Mouse (Mus musculus) heart, postnatal 0 days (tissue): Measurements from ENCODE around the gene Il25.

Experiments used
- CTCF ChIP-seq: IDR thresholded peaks from 2 replicates; pipeline ENCODE4 v1.5.1; 2016; ENCODE audit warnings: antibody characterized with exemption, control low read depth, low read depth
- EP300 ChIP-seq: IDR thresholded peaks from 2 replicates; pipeline ENCODE4 v1.6.1; 2016; ENCODE audit warnings: antibody characterized with exemption, low read depth

DNA sequence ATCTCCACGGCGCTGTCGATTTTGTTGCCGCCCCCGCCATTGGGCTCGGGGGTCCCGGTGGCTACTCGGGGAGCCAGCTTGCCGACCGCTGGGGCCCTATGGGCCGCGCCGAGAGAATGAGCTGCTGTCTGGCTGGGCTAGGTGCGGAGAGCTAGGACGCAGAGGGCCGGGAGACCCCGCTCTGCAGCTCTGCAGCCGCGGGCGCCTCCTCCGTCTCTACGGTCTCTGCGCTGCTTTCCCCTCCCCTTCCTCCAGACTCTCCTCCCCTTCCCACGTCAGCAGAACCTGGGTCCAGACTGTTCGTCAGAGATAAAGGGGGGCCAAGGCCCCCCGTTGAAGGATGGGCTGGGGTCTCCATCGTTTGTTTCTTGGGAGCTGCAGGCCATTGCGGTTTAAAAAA, 19.6 kb upstream of the Il25 start, which contains the start of gene Slc22a17:
- TF ChIP-seq CTCF (no peak), EP300 (no peak)
